Mouse (Mus musculus) heart, embryonic 15.5 days (tissue): ENCODE results near the gene Adora3. TPM values are rescaled to one million over a fixed set of nuclear protein-coding genes. Genes with fewer than 3 reads are reported as not detected.

Experiments
- ATAC-seq: fragments of 200-750 bp; cut with Nextera tagmentation; replicated peaks from 2 replicates; pipeline ENCODE4 v1.8.0; 2017; ENCODE audit warnings: low read depth, moderate TSS enrichment; ENCODE audit not compliant: insufficient number of reproducible peaks, insufficient read depth, low FRiP score
- H3K27ac ChIP-seq: fragments of 300-500 bp; sonication (generic); 2 replicates; pipeline ENCODE4 v1.5.1; 2015; ENCODE audit warnings: mild to moderate bottlenecking, inconsistent platforms
- H3K27me3 ChIP-seq: fragments of 300-500 bp; sonication (generic); 2 replicates; pipeline ENCODE4 v1.6.1; 2015; ENCODE audit warnings: inconsistent platforms
- H3K36me3 ChIP-seq: fragments of 300-500 bp; sonication (generic); 2 replicates; pipeline ENCODE4 v1.6.1; 2015; ENCODE audit warnings: mild to moderate bottlenecking, inconsistent platforms
- H3K4me1 ChIP-seq: fragments of 300-500 bp; sonication (generic); replicated peaks from 2 replicates; pipeline ENCODE4 v1.6.1; 2015; ENCODE audit warnings: inconsistent platforms
- H3K4me2 ChIP-seq: fragments of 300-500 bp; sonication (generic); 2 replicates; pipeline ENCODE4 v1.6.1; 2015; ENCODE audit warnings: inconsistent platforms, mild to moderate bottlenecking, moderate library complexity
- H3K4me3 ChIP-seq: fragments of 300-500 bp; sonication (generic); 2 replicates; pipeline ENCODE4 v1.5.1; 2015; ENCODE audit warnings: mild to moderate bottlenecking, inconsistent platforms
- H3K9ac ChIP-seq: fragments of 300-500 bp; sonication (generic); 2 replicates; pipeline ENCODE4 v1.6.1; 2015; ENCODE audit warnings: mild to moderate bottlenecking, inconsistent platforms
- H3K9me3 ChIP-seq: fragments of 300-500 bp; sonication (generic); replicated peaks from 2 replicates; pipeline ENCODE4 v1.6.1; 2016; ENCODE audit warnings: inconsistent platforms
- WGBS: fragments of 180-500 bp; shearing (Covaris S2); methylation state at CpG from one replicate; pipeline ENCODE4 v1.1.7; 2015; ENCODE audit warnings: mixed read lengths; 5-methylcytosine and 5-hydroxymethylcytosine counted together
- polyA plus RNA-seq: library from polyadenylated mRNA; unstranded; fragments of >200 nt; fragmentation: Nextera tagmentation; extraction: Ambion mirVana; gene quantifications from 2 replicates; pipeline ENCODE4 v1.2.1, GENCODE M21; 2015

Gene Adora3
- 0.19 and 0.32 TPM in 2 replicates for polyA plus RNA-seq

GRCm38 (mm10) chr3:105870558-105870957 is at the start of gene Adora3, which contains the start of gene Tmigd3:
Gene Adora3, plus strand, starts transcription at chr3:105870858.
Gene Tmigd3, plus strand, starts transcription at chr3:105870903.
- Histone ChIP-seq H3K9me3 (no peaks in the 10 kb centered on the region), H3K36me3 (no peaks in the 10 kb centered on the region), H3K4me2 (no peak within 1 kb of the TSS), H3K4me1 (peaks cover 25% of the 10 kb centered on the region), H3K27me3 (no peaks in the 10 kb centered on the region), H3K4me3 (no peak within 1 kb of the TSS), H3K9ac (no peak within 1 kb of the TSS), H3K27ac (no peak within 1 kb of the TSS)
- WGBS = 87% methylated on average over 3 of the region's 3 CpGs
- no peak for ATAC-seq

- Histone ChIP-seq H3K9ac (no peak overlapping the region), H3K4me3 (no peak overlapping the region), H3K27me3 (peaks cover 44% of the 10 kb centered on the region), H3K4me1 (peaks cover 29% of the 10 kb centered on the region), H3K4me2 (no peak overlapping the region), H3K36me3 (no peaks in the 10 kb centered on the region), H3K9me3 (no peaks in the 10 kb centered on the region), H3K27ac (no peak overlapping the region)
- WGBS = 84% methylated on average over 3 of the region's 3 CpGs
- no peak for ATAC-seq
Observed at GRCm38 (mm10) chr3:105821504-105821903, 49.2 kb upstream of the Adora3 start.

GRCm38 (mm10) chr3:105823609-105824008 is 47.0 kb upstream of the Adora3 start:
- Histone ChIP-seq H3K4me3 (no peak overlapping the region), H3K36me3 (no peaks in the 10 kb centered on the region), H3K27ac (no peak overlapping the region), H3K4me1 (peaks cover 21% of the 10 kb centered on the region), H3K9me3 (no peaks in the 10 kb centered on the region), H3K9ac (no peak overlapping the region), H3K4me2 (no peak overlapping the region), H3K27me3 (peaks cover 33% of the 10 kb centered on the region)
- ATAC-seq = no peak

GRCm38 (mm10) chr3:105824103-105824502 is 46.6 kb upstream of the Adora3 start:
- no peak for ATAC-seq
- peaks cover 18% of the 10 kb centered on the region for H3K4me1 ChIP-seq
- WGBS = 35% methylated on average over 5 of the region's 5 CpGs
- H3K4me2 ChIP-seq = no peak overlapping the region
- no peaks in the 10 kb centered on the region for H3K9me3 ChIP-seq
- no peak overlapping the region for H3K27ac ChIP-seq
- H3K27me3 ChIP-seq = peaks cover 29% of the 10 kb centered on the region
- H3K36me3 ChIP-seq = no peaks in the 10 kb centered on the region
- no peak overlapping the region for H3K9ac ChIP-seq
- H3K4me3 ChIP-seq = no peak overlapping the region

- Histone ChIP-seq H3K36me3 (no peaks in the 10 kb centered on the region), H3K4me2 (no peak overlapping the region), H3K27ac (no peak overlapping the region), H3K9ac (no peak overlapping the region), H3K4me1 (peaks cover 18% of the 10 kb centered on the region), H3K9me3 (no peaks in the 10 kb centered on the region), H3K27me3 (peaks cover 25% of the 10 kb centered on the region), H3K4me3 (no peak overlapping the region)
- WGBS = 47% methylated on average over 2 of the region's 2 CpGs
- ATAC-seq = no peak
Observed at GRCm38 (mm10) chr3:105824704-105825103, 46.0 kb upstream of the Adora3 start.

GRCm38 (mm10) chr3:105825501-105826161 is 45.0 kb upstream of the Adora3 start:
- H3K36me3 ChIP-seq = no peaks in the 10 kb centered on the region
- peaks cover 18% of the 10 kb centered on the region for H3K4me1 ChIP-seq
- H3K4me2 ChIP-seq = no peak overlapping the region
- 29% methylated on average over 7 of the region's 7 CpGs for WGBS
- H3K9me3 ChIP-seq = no peaks in the 10 kb centered on the region
- peak; percentile 73 for ATAC-seq
- H3K27ac ChIP-seq = peak overlapping the region; percentile 61
- peaks cover 17% of the 10 kb centered on the region for H3K27me3 ChIP-seq
- H3K9ac ChIP-seq = no peak overlapping the region
- H3K4me3 ChIP-seq = no peak overlapping the region

- Histone ChIP-seq H3K4me3 (no peak overlapping the region), H3K36me3 (no peaks in the 10 kb centered on the region), H3K4me2 (no peak overlapping the region), H3K27ac (no peak overlapping the region), H3K9me3 (no peaks in the 10 kb centered on the region), H3K27me3 (peaks cover 9% of the 10 kb centered on the region), H3K9ac (no peak overlapping the region), H3K4me1 (no peaks in the 10 kb centered on the region)
- WGBS = 95% methylated on average over 3 of the region's 3 CpGs
- no peak for ATAC-seq
Observed at GRCm38 (mm10) chr3:105831584-105831983, 39.1 kb upstream of the Adora3 start.

GRCm38 (mm10) chr3:105835875-105836274 is 34.8 kb upstream of the Adora3 start:
- 48% methylated on average over 3 of the region's 3 CpGs for WGBS
- Histone ChIP-seq H3K4me1 (no peaks in the 10 kb centered on the region), H3K9me3 (no peaks in the 10 kb centered on the region), H3K27me3 (peaks cover 9% of the 10 kb centered on the region), H3K4me3 (no peak overlapping the region), H3K9ac (no peak overlapping the region), H3K4me2 (no peak overlapping the region), H3K36me3 (no peaks in the 10 kb centered on the region), H3K27ac (no peak overlapping the region)
- no peak for ATAC-seq

GRCm38 (mm10) chr3:105836883-105837282 is 33.8 kb upstream of the Adora3 start:
- WGBS = 70% methylated on average over 3 of the region's 3 CpGs
- H3K27ac ChIP-seq = no peak overlapping the region
- H3K4me2 ChIP-seq = no peak overlapping the region
- no peaks in the 10 kb centered on the region for H3K9me3 ChIP-seq
- no peak overlapping the region for H3K4me3 ChIP-seq
- no peak overlapping the region for H3K9ac ChIP-seq
- no peaks in the 10 kb centered on the region for H3K36me3 ChIP-seq
- ATAC-seq = no peak
- H3K4me1 ChIP-seq = no peaks in the 10 kb centered on the region
- H3K27me3 ChIP-seq = peaks cover 3% of the 10 kb centered on the region

GRCm38 (mm10) chr3:105838655-105839054 is 32.0 kb upstream of the Adora3 start:
- Histone ChIP-seq H3K9me3 (no peaks in the 10 kb centered on the region), H3K36me3 (no peaks in the 10 kb centered on the region), H3K27me3 (0 out of 2 replicates have a peak, but pooled peaks cover 9% of the 10 kb centered on the region), H3K4me1 (no peaks in the 10 kb centered on the region), H3K27ac (no peak overlapping the region), H3K4me3 (no peak overlapping the region), H3K4me2 (no peak overlapping the region), H3K9ac (no peak overlapping the region)
- 63% methylated on average over 3 of the region's 3 CpGs for WGBS
- ATAC-seq = no peak

- no peak overlapping the region for H3K4me3 ChIP-seq
- H3K4me2 ChIP-seq = no peak overlapping the region
- H3K9ac ChIP-seq = no peak overlapping the region
- no peaks in the 10 kb centered on the region for H3K9me3 ChIP-seq
- H3K4me1 ChIP-seq = no peaks in the 10 kb centered on the region
- 85% methylated on average over 4 of the region's 4 CpGs for WGBS
- H3K27me3 ChIP-seq = 0 out of 2 replicates have a peak, but pooled peaks cover 9% of the 10 kb centered on the region
- ATAC-seq = no peak
- no peak overlapping the region for H3K27ac ChIP-seq
- H3K36me3 ChIP-seq = no peaks in the 10 kb centered on the region
Observed at GRCm38 (mm10) chr3:105839836-105840235, 30.8 kb upstream of the Adora3 start.
